Mouse (Mus musculus) spleen, adult 2 months (tissue): ENCODE measurements around the gene Eef2k. TPM values are rescaled to one million over a fixed set of nuclear protein-coding genes. Genes with fewer than 3 reads are reported as not detected.
"Not testable (repeated sequence)": the region's sequence is repeated elsewhere in the genome, so short reads cannot be mapped to it uniquely, and the experiment has no call there.

ENCODE experiments used
- DNase-seq, 2 experiments: peaks; one replicate each; pipeline versions ENCODE4 v3.0.0 to v3.0.0-alpha.2; 2012 to 2021; ENCODE audit warnings: low spot score in 2 of 2, low read depth in 1 of 2
- H3K27ac ChIP-seq: fragments of 200-500 bp; 2 replicates; pipeline ENCODE4 v1.5.1; 2012; ENCODE audit warnings: low read length, inconsistent platforms; ENCODE audit not compliant: insufficient read depth
- H3K27me3 ChIP-seq: fragments of 200-500 bp; 2 replicates; pipeline ENCODE4 v1.6.1; 2012; ENCODE audit warnings: mild to moderate bottlenecking, moderate library complexity, low read length, inconsistent platforms; ENCODE audit not compliant: control insufficient read depth, insufficient read depth
- H3K36me3 ChIP-seq: fragments of 200-500 bp; 2 replicates; pipeline ENCODE4 v1.6.1; 2012; ENCODE audit warnings: mild to moderate bottlenecking, low read length, inconsistent platforms; ENCODE audit not compliant: control insufficient read depth, insufficient read depth
- H3K4me1 ChIP-seq: fragments of 200-500 bp; 2 replicates; pipeline ENCODE4 v1.6.1; 2011; ENCODE audit warnings: inconsistent platforms; ENCODE audit not compliant: control insufficient read depth, insufficient read depth, insufficient read length
- H3K4me3 ChIP-seq: fragments of 200-500 bp; 2 replicates; pipeline ENCODE4 v1.5.1; 2011; ENCODE audit warnings: mild to moderate bottlenecking, inconsistent platforms; ENCODE audit not compliant: insufficient read depth, insufficient read length; ENCODE audit errors: extremely low read depth
- CTCF ChIP-seq: fragments of 200-500 bp; IDR thresholded peaks from 2 replicates; pipeline ENCODE4 v1.5.1; 2011; ENCODE audit warnings: mild to moderate bottlenecking, inconsistent platforms; ENCODE audit not compliant: insufficient read depth, insufficient read length, insufficient replicate concordance; ENCODE audit errors: extremely low read depth
- POLR2A ChIP-seq: fragments of 200-500 bp; IDR thresholded peaks from 2 replicates; pipeline ENCODE4 v1.6.1; 2011; ENCODE audit warnings: low read depth, low read length, inconsistent platforms
- WGBS: fragments of 180-500 bp; shearing (Covaris S2); methylation state at CpG from one replicate; pipeline ENCODE4 v1.1.7; 2018; 5-methylcytosine and 5-hydroxymethylcytosine counted together
- polyA plus RNA-seq: library from polyadenylated mRNA; depleted of rRNA; stranded (reverse); fragments of >200 nt; gene quantifications from 2 replicates; pipeline ENCODE4 v1.2.3, GENCODE M21; 2012

Eef2k gene
- polyA plus RNA-seq, 1 experiment: 15.8 TPM

GRCm38 (mm10) chr7:120897054-120897453 lies 54.4 kb downstream of the Eef2k start:
- DNase-seq: no peak
- TF ChIP-seq CTCF (no peak), POLR2A (no peak)
- Histone ChIP-seq H3K27me3 (no peaks in the 10 kb centered on the region), H3K4me1 (peaks cover 6% of the 10 kb centered on the region; the same call in 1 of the 2 replicates), H3K4me3 (no peak overlapping the region), H3K27ac (no peak overlapping the region), H3K36me3 (peaks cover 5% of the 10 kb centered on the region)
- WGBS: 91% methylated on average over 7 of the region's 7 CpGs

- no peak overlapping the region for H3K4me3 ChIP-seq
- H3K4me1 ChIP-seq: peaks cover 6% of the 10 kb centered on the region; the same call in 1 of the 2 replicates
- no peak for DNase-seq
- H3K27me3 ChIP-seq: no peaks in the 10 kb centered on the region
- TF ChIP-seq CTCF (no peak), POLR2A (no peak)
- no peak overlapping the region for H3K27ac ChIP-seq
- peaks cover 5% of the 10 kb centered on the region; the same call in 1 of the 2 replicates for H3K36me3 ChIP-seq
- WGBS: 89% methylated on average over 9 of the region's 9 CpGs
Observed at GRCm38 (mm10) chr7:120897711-120898335, 55.2 kb downstream of the Eef2k start.

- H3K27ac ChIP-seq: no peak overlapping the region
- WGBS: 86% methylated on average over 4 of the region's 4 CpGs
- no peak overlapping the region for H3K4me3 ChIP-seq
- H3K27me3 ChIP-seq: no peaks in the 10 kb centered on the region
- no peak for DNase-seq
- TF ChIP-seq CTCF: no peak
- no peak for TF ChIP-seq POLR2A
- peaks cover 3% of the 10 kb centered on the region for H3K36me3 ChIP-seq
- peaks cover 6% of the 10 kb centered on the region; the same call in 1 of the 2 replicates for H3K4me1 ChIP-seq
Observed at GRCm38 (mm10) chr7:120900191-120900590, 57.6 kb downstream of the Eef2k start.

GRCm38 (mm10) chr7:120901701-120902100 lies 59.1 kb downstream of the Eef2k start:
- no peak overlapping the region for H3K27ac ChIP-seq

GRCm38 (mm10) chr7:120902931-120903330 lies 60.3 kb downstream of the Eef2k start:
- Histone ChIP-seq H3K36me3 (peaks cover 3% of the 10 kb centered on the region), H3K4me1 (peaks cover 6% of the 10 kb centered on the region; the same call in 1 of the 2 replicates), H3K27me3 (no peaks in the 10 kb centered on the region), H3K27ac (no peak overlapping the region), H3K4me3 (no peak overlapping the region)
- TF ChIP-seq CTCF (no peak), POLR2A (no peak)
- no peak for DNase-seq
- WGBS: 97% methylated on average over 3 of the region's 3 CpGs

More at GRCm38 (mm10) chr7:120901701-120902100, 59.1 kb downstream of the Eef2k start:
- WGBS: 44% methylated on average over 8 of the region's 8 CpGs
- H3K4me1 ChIP-seq: peaks cover 6% of the 10 kb centered on the region; the same call in 1 of the 2 replicates
- no peaks in the 10 kb centered on the region for H3K27me3 ChIP-seq
- no peak for DNase-seq
- no peak overlapping the region for H3K4me3 ChIP-seq
- TF ChIP-seq POLR2A (no peak), CTCF (no peak)
- H3K36me3 ChIP-seq: peaks cover 3% of the 10 kb centered on the region

GRCm38 (mm10) chr7:120910172-120910571 lies 67.5 kb downstream of the Eef2k start:
- DNase-seq, H3K27ac ChIP-seq, H3K4me1 ChIP-seq, H3K36me3 ChIP-seq, H3K27me3 ChIP-seq, H3K4me3 ChIP-seq: not testable (repeated sequence)
- WGBS: 76% methylated on average over 3 of the region's 3 CpGs

- not testable (repeated sequence) for DNase-seq, H3K36me3 ChIP-seq, H3K4me1 ChIP-seq, H3K4me3 ChIP-seq, H3K27ac ChIP-seq, H3K27me3 ChIP-seq
- 81% methylated on average over 6 of the region's 6 CpGs for WGBS
Observed at GRCm38 (mm10) chr7:120911268-120911667, 68.6 kb downstream of the Eef2k start.
